Mouse (Mus musculus): Measurements from ENCODE around the gene Phf1.

Phf1 gene

DNA sequence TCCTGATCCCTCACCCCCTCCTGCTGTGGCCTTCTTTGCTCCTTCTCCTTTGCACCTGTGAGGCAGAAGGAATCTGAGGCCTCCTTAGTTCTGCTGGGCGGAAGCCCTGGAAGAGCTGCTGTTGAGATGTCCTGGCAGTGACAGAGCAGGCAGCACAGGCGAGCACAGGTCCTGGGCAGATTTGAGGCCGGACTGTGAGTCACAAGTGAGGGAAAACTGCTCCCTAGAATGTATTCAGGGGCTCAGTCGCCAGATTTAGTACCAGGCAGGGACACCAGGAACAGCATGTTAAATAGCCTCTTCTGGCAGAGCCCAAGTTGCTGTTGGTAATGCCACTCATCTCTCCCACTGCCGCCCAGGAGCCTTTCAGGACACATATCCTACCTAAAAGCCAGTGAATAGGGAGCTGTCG, 35.4 kb downstream of the Phf1 start:
- Histone ChIP-seq H3K4me1 (replicated peaks; ENCODE audit: low read depth, low read length) (peaks cover 57% of the 10 kb centered on the region), H3K36me3 (ENCODE audit: insufficient read depth, low read length) (peaks cover 19% of the 10 kb centered on the region; the same call in 1 of the 2 replicates), H3K9me3 (ENCODE audit: low read length) (no peaks in the 10 kb centered on the region), H3K27me3 (ENCODE audit: insufficient read depth, low read length) (peaks cover 5% of the 10 kb centered on the region; the same call in 1 of the 2 replicates), H3K4me3 (replicated peaks; ENCODE audit: low read length) (0 out of 2 replicates have a peak overlapping the region, but pooled peaks have one; percentile 7)
- no peak for TF ChIP-seq POU5F1 (IDR thresholded peaks at IDR 0.05; ENCODE audit: borderline replicate concordance, low read length)
- no peak for TF ChIP-seq CTCF (conservative IDR thresholded peaks at IDR 0.05; ENCODE audit: low read length)
- no peak for TF ChIP-seq NANOG (IDR thresholded peaks at IDR 0.05; ENCODE audit: borderline replicate concordance, low read length)

DNA sequence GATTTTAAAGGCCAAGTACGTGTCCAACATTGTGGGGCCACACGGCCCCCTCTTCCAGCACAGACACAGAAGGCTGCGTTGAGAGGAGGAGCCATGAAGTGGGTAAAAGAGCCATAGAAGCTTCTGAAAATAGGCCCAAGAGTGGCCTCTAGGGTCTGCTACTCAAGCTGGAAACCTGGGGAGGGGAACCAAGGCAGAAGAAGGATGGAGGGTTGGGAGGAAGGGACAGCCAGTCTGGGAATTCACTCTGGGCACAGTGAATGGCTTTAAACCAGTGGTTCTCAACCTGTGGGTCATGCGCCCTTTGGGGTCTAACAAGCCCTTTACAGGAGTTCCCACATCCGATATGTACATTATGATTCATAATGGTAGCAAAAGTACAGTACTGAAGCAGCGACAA, 36.4 kb downstream of the Phf1 start:
- no peak overlapping the region for H3K4me3 ChIP-seq (replicated peaks; ENCODE audit: low read length)
- H3K9me3 ChIP-seq (ENCODE audit: low read length), result no peaks in the 10 kb centered on the region
- H3K36me3 ChIP-seq (ENCODE audit: insufficient read depth, low read length), result peaks cover 17% of the 10 kb centered on the region
- H3K27me3 ChIP-seq (ENCODE audit: insufficient read depth, low read length), result peaks cover 5% of the 10 kb centered on the region; the same call in 1 of the 2 replicates
- TF ChIP-seq CTCF (conservative IDR thresholded peaks at IDR 0.05; ENCODE audit: low read length) (no peak), NANOG (IDR thresholded peaks at IDR 0.05; ENCODE audit: borderline replicate concordance, low read length) (no peak), POU5F1 (IDR thresholded peaks at IDR 0.05; ENCODE audit: borderline replicate concordance, low read length) (no peak)
- peaks cover 66% of the 10 kb centered on the region for H3K4me1 ChIP-seq (replicated peaks; ENCODE audit: low read depth, low read length)

DNA sequence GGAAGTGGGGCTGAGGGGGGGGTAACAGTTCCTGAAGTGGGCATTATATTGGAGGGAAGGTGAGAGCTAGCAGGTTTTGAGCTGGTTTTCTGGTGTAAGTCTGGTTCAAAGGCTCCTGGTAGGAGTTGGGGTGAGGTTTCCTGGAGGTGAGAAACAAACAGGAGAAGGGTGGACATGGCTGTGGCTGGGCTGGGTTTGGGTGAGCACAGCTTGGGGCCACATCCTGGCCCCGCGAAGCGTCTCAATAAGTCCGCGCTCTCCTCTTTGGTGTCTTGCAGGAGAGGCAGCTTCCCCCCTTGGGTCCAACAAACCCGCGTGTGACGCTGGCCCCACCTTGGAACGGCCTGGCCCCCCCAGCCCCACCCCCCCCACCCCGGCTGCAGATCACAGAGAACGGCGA, 37.4 kb downstream of the Phf1 start:
- Histone ChIP-seq H3K9me3 (ENCODE audit: low read length) (no peaks in the 10 kb centered on the region), H3K27me3 (ENCODE audit: insufficient read depth, low read length) (peaks cover 5% of the 10 kb centered on the region; the same call in 1 of the 2 replicates), H3K4me3 (replicated peaks; ENCODE audit: low read length) (no peak overlapping the region), H3K36me3 (ENCODE audit: insufficient read depth, low read length) (peaks cover 27% of the 10 kb centered on the region), H3K4me1 (replicated peaks; ENCODE audit: low read depth, low read length) (peaks cover 66% of the 10 kb centered on the region)
- TF ChIP-seq NANOG (IDR thresholded peaks at IDR 0.05; ENCODE audit: borderline replicate concordance, low read length) (no peak), CTCF (conservative IDR thresholded peaks at IDR 0.05; ENCODE audit: low read length) (no peak), POU5F1 (IDR thresholded peaks at IDR 0.05; ENCODE audit: borderline replicate concordance, low read length) (no peak)

DNA sequence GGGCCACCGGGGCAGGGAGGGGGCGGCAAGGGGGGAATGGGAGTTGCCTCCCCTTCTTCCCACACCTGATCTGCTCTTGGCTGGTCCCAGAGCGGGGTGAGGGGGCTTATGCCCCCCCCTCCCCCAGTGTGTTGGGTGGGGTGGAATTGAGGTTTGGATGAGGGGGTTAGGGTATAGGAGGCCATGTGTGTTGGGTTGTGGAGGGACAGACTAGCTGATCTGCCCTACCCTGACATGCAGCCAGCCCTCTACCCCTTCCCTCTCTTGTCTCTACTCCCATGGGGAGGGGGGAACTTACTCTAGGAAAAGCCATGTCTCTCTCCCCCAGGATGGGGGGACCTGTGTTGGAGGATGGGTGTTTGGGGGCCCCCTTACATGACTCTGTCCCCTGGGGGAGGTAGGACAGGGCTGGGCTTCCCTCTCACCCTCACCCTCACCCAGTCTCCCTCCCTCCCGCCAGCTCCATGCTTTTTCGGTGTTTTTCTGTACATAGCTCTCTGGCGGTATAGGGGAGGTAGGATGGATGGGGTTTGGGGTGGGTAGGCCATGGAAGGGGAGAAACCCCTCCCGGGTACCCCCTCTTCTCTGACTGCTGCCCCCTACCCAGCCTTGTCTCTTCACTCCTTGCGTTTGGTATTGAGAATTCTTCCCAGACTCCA, 38.5 kb downstream of the Phf1 start:
- TF ChIP-seq NANOG (IDR thresholded peaks at IDR 0.05; ENCODE audit: borderline replicate concordance, low read length), result no peak
- no peak for TF ChIP-seq POU5F1 (IDR thresholded peaks at IDR 0.05; ENCODE audit: borderline replicate concordance, low read length)
- no peak for TF ChIP-seq CTCF (conservative IDR thresholded peaks at IDR 0.05; ENCODE audit: low read length)
- peaks cover 76% of the 10 kb centered on the region for H3K4me1 ChIP-seq (replicated peaks; ENCODE audit: low read depth, low read length)
- H3K36me3 ChIP-seq (ENCODE audit: insufficient read depth, low read length), result peaks cover 31% of the 10 kb centered on the region
- H3K4me3 ChIP-seq (replicated peaks; ENCODE audit: low read length), result peak overlapping the region; percentile 95
- H3K27me3 ChIP-seq (ENCODE audit: insufficient read depth, low read length), result no peaks in the 10 kb centered on the region
- no peaks in the 10 kb centered on the region for H3K9me3 ChIP-seq (ENCODE audit: low read length)

DNA sequence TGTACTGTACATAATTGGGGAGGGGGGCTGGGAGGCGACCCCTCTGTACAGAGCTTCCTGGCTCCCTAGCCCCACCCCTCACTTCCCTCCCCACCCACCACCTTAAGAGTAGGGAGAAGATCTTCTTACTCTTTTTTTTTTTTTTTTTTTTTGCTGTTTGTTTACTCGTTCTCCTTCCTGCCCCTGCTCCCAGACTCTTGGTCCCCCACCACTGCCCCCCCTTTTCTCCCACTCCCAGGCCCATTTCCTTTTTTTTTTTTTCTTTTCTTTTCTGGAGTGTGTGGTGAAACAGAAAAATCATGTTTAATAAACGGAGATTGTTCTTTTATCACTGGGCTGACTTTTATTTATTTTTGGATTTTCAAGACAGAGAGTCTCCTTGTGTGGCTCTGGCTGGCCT, 39.3 kb downstream of the Phf1 start:
- peaks cover 38% of the 10 kb centered on the region for H3K36me3 ChIP-seq (ENCODE audit: insufficient read depth, low read length)
- peaks cover 77% of the 10 kb centered on the region for H3K4me1 ChIP-seq (replicated peaks; ENCODE audit: low read depth, low read length)
- H3K9me3 ChIP-seq (ENCODE audit: low read length), result no peaks in the 10 kb centered on the region
- H3K4me3 ChIP-seq (replicated peaks; ENCODE audit: low read length), result peak overlapping the region; percentile 95
- TF ChIP-seq NANOG (IDR thresholded peaks at IDR 0.05; ENCODE audit: borderline replicate concordance, low read length), result no peak
- TF ChIP-seq CTCF (conservative IDR thresholded peaks at IDR 0.05; ENCODE audit: low read length), result no peak
- TF ChIP-seq POU5F1 (IDR thresholded peaks at IDR 0.05; ENCODE audit: borderline replicate concordance, low read length), result no peak
- no peaks in the 10 kb centered on the region for H3K27me3 ChIP-seq (ENCODE audit: insufficient read depth, low read length)

DNA sequence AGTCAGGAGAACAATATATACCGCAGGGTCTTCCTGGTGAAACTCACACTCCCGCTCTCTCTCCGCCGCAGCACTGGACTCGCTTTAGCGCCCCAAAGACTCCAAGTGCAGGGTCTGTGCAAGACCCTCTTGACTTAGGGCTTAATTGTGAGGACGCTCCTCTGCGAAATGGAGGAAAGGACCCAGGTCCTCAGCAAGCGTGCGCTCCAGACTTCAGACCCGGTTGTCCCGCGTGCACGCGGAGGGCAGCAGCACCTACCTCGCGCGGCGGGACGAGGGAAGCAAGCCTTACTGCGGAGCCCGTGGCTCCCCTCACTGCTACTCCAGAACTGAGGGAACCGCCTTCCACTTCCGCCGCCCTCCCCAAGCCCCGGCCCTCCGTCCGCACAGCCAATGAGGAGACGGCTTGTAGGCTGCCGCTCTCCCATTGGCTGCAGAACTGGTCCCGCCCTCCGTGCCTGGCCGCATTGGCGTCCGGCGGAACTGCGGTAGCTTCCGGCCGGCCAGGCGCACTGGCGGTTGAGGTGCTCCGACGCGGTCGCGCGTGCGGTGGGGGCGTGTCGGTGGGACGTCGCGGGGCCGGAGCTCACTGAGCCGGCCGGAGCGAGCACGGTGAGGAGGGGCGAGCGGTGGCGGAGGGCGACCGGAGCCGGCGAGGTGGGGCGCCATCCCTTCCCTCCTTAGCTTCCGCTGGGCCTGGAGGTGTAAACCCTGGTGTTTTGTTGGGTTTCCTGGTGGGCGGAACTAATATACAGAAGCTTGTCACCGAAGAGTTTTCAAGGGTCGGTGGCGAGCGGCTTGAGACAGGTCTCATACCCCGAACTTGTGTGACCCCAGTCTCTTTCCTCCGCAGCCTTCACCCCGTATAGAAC, 40.1 kb downstream of the Phf1 start, which contains the start of gene Zbtb9:
TSS of gene Zbtb9 (plus strand) at position 465 of the 872 bp plus-strand sequence.
- Histone ChIP-seq H3K4me3 (replicated peaks; ENCODE audit: low read length) (peak within 1 kb of the TSS; percentile 95), H3K9me3 (ENCODE audit: low read length) (no peaks in the 10 kb centered on the region), H3K36me3 (ENCODE audit: insufficient read depth, low read length) (peaks cover 45% of the 10 kb centered on the region), H3K4me1 (replicated peaks; ENCODE audit: low read depth, low read length) (peaks cover 70% of the 10 kb centered on the region), H3K27me3 (ENCODE audit: insufficient read depth, low read length) (no peaks in the 10 kb centered on the region)
- TF ChIP-seq NANOG (IDR thresholded peaks at IDR 0.05; ENCODE audit: borderline replicate concordance, low read length), result no peak
- no peak for TF ChIP-seq POU5F1 (IDR thresholded peaks at IDR 0.05; ENCODE audit: borderline replicate concordance, low read length)
- no peak for TF ChIP-seq CTCF (conservative IDR thresholded peaks at IDR 0.05; ENCODE audit: low read length)

DNA sequence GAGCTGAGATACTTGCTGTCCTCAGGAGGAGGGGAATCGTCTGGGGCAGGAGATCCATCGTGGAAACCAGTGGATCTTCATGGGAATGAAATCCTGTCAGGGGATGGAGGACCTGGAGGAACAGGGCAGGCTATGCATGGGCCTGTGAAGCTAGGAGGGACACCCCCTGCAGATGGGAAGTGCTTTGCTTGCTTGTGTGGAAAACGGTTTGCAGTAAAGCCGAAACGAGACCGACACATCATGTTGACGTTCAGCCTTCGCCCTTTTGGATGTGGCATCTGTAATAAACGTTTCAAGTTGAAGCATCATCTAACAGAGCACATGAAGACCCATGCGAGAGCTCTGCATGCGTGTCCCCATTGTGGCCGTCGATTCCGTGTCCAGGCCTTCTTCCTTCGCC, 41.7 kb downstream of the Phf1 start:
- no peaks in the 10 kb centered on the region for H3K27me3 ChIP-seq (ENCODE audit: insufficient read depth, low read length)
- H3K4me3 ChIP-seq (replicated peaks; ENCODE audit: low read length), result peak overlapping the region; percentile 95
- TF ChIP-seq NANOG (IDR thresholded peaks at IDR 0.05; ENCODE audit: borderline replicate concordance, low read length), result no peak
- TF ChIP-seq POU5F1 (IDR thresholded peaks at IDR 0.05; ENCODE audit: borderline replicate concordance, low read length), result no peak
- no peak for TF ChIP-seq CTCF (conservative IDR thresholded peaks at IDR 0.05; ENCODE audit: low read length)
- no peaks in the 10 kb centered on the region for H3K9me3 ChIP-seq (ENCODE audit: low read length)
- H3K36me3 ChIP-seq (ENCODE audit: insufficient read depth, low read length), result peaks cover 56% of the 10 kb centered on the region
- peaks cover 63% of the 10 kb centered on the region for H3K4me1 ChIP-seq (replicated peaks; ENCODE audit: low read depth, low read length)

DNA sequence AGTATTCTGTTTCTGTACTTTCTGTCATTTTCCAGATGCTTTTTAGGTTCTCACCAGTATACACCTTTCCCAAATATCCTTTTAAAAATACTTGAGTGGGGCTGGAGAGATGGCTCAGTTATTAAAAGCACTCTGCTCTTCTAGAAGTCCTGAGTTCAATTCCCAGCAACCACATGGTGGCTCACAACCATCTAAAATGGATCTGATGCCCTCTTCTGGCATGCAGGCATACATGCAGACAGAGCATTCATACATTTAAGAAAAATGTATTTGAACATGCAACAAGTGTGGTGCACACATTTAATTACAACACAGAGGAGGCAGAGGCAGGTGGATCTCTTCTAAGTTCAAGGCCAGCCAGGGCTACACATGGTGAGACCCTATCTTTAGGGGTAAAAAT, 42.6 kb downstream of the Phf1 start:
- no peak for TF ChIP-seq POU5F1 (IDR thresholded peaks at IDR 0.05; ENCODE audit: borderline replicate concordance, low read length)
- TF ChIP-seq NANOG (IDR thresholded peaks at IDR 0.05; ENCODE audit: borderline replicate concordance, low read length), result no peak
- TF ChIP-seq CTCF (conservative IDR thresholded peaks at IDR 0.05; ENCODE audit: low read length), result no peak
- H3K27me3 ChIP-seq (ENCODE audit: insufficient read depth, low read length), result no peaks in the 10 kb centered on the region
- no peak overlapping the region for H3K4me3 ChIP-seq (replicated peaks; ENCODE audit: low read length)
- peaks cover 63% of the 10 kb centered on the region for H3K36me3 ChIP-seq (ENCODE audit: insufficient read depth, low read length)
- H3K4me1 ChIP-seq (replicated peaks; ENCODE audit: low read depth, low read length), result peaks cover 59% of the 10 kb centered on the region
- H3K9me3 ChIP-seq (ENCODE audit: low read length), result no peaks in the 10 kb centered on the region

Measured in E14TG2a.4 (cell line).